Mouse (Mus musculus): ENCODE results near the gene Ces1f. TPM values are rescaled to one million over a fixed set of nuclear protein-coding genes. Genes with fewer than 3 reads are reported as not detected.
"Not testable (repeated sequence)": the region's sequence is repeated elsewhere in the genome, so short reads cannot be mapped to it uniquely, and the experiment has no call there.

Ces1f gene
- 10 to 100 TPM; 17.3 to 29.2 TPM for total RNA-seq (2021)
- long read RNA-seq, experiment 1, transcript Ces1f-201 (14 exons, 1,926 nt): major isoform, 14 of 15 reads
- long read RNA-seq, experiment 1, partial matches to known transcripts: 0 of 15 reads
- long read RNA-seq, experiment 1, other reads (novel, unspliced or antisense): 1 of 15 reads
- long read RNA-seq, experiment 2, transcript Ces1f-201 (14 exons, 1,926 nt): major isoform, 27 of 30 reads
- long read RNA-seq, experiment 2, partial matches to known transcripts: 2 of 30 reads
- long read RNA-seq, experiment 2, other reads (novel, unspliced or antisense): 1 of 30 reads

DNA sequence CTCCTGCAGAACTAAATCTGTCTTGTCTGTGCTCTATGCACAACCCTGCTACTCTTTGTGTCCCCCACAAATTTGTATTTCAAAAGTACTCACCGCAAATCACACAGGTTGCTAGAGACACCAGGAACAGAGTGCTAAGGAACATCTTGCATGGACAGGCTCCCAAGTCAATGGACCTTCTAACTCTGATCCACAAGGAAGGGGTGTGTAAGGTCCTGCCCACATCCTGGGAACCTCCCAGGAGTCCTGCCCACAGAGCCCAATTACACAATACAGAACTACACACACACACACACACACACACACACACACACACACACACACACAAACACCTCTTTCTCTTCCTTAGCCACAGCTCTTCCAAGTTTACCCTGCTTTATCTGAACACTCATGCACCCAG is at the start of gene Ces1f:
Gene Ces1f (minus strand): TSS at position 192 of the 400 bp plus-strand sequence.
- no peak for DNase-seq (ENCODE audit: low spot score in 2 of 2)

GRCm38 (mm10) chr8:93325123-93325522 is 45.6 kb upstream of the Ces1f start:
- no peak for DNase-seq (ENCODE audit: low spot score in 2 of 2)

DNA sequence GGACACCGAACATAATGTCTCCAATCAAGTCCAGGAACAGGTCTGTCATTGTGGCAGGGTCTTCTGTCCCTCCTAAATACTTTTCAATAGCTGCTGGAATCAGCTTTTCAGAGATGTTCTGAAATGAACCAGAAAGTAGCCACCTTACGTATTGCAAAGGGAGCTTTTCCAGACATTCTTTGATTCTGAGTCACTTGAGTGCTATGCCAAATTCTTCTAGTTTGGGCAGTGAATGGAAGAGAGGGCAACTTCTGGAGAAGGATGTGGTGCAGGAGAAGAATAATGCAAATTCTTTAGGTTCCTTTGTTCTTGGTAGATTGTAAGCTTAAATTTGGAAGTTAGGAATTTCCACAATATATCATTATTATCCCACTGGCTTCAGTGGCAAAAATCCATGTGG is 37.5 kb upstream of the Ces1f start:
- no peak for DNase-seq (ENCODE audit: low spot score in 2 of 2)

GRCm38 (mm10) chr8:93315557-93315956 is 36.0 kb upstream of the Ces1f start:
- DNase-seq (ENCODE audit: low spot score in 2 of 2): no peak

DNA sequence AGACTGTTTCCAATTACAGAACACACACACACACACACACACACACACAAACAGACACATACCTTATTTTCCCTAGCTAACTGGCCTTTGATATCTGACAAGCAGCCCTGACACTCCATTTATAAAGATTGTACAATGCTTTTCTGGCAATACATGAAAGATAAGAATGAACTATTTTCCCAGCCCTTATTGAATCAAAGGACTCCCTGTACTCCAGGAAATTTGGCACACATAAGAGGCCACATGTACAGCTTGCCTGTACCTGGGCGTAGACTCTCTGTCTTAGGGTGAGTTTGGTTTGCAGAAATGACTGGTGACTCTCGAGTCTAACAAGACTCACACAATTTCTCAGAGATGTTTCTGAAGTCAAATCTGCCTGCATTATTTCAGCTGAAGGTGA is 4.3 kb upstream of the Ces1f start:
- no peak for DNase-seq (ENCODE audit: low spot score in 2 of 2)

- DNase-seq (ENCODE audit: low spot score in 2 of 2): no peak
These were observed 2.8 kb upstream of the Ces1f start for GRCm38 (mm10) chr8:93282349-93282748.

GRCm38 (mm10) chr8:93278176-93278805 is 1.3 kb downstream of the Ces1f start:
- DNase-seq (ENCODE audit: low spot score in 2 of 2): no peak

DNA sequence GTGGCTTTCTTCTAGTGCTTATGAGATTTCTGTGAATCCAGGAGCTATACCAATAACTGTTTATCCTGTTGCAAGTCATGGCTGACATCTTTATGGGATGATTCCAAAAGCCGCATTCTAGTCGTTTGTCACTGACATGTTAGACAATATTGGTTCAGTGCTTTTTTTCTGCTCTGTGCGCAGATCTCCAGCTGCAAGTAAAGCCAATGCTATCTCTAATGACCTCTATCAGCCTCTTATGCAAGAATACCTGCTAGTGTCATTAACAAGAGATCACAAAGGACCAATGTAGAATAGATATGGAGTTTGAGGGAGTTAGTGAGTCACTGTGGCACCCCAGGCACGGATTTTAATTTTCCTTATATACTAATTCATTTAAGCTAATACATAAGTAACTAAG is 4.9 kb downstream of the Ces1f start:
- no peak for DNase-seq (ENCODE audit: low spot score in 2 of 2)

GRCm38 (mm10) chr8:93273321-93273720 is 6.2 kb downstream of the Ces1f start:
- DNase-seq (ENCODE audit: low spot score in 2 of 2): peak in 1 of 2 experiments; percentile 24

GRCm38 (mm10) chr8:93272686-93273085 is 6.9 kb downstream of the Ces1f start:
- peak; percentile 31 to 39 for DNase-seq (ENCODE audit: low spot score in 2 of 2)

GRCm38 (mm10) chr8:93261436-93261835 is 18.1 kb downstream of the Ces1f start:
- DNase-seq (ENCODE audit: low spot score in 2 of 2): no peak

DNA sequence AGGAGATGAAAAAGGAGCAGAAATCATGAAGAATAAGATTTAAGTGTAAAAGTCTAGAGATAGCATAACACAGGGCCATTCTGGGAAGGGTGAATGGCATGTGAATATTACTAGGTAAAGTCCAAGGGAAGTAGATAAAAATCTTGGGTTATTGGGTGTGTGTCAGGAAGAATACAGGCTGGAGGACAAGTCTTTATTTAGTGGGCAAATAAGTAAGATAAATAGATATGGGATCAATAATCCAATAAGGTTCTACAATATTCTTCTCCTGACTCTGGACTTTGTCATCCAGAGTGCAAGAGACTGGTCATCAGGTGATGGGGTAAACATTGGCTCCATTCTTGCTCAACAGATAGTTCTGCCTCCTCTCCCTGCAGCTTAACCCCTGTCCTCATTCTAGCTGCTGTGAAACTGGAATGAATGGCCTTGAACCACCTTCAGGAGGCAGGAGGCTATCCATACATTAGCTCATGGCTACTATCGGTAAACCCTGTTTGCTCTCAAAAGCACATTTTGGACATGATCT is 27.1 kb downstream of the Ces1f start:
- no peak for DNase-seq (ENCODE audit: low spot score in 2 of 2)

GRCm38 (mm10) chr8:93246057-93246456 is 33.5 kb downstream of the Ces1f start:
- no peak for DNase-seq (ENCODE audit: low spot score in 2 of 2)

DNA sequence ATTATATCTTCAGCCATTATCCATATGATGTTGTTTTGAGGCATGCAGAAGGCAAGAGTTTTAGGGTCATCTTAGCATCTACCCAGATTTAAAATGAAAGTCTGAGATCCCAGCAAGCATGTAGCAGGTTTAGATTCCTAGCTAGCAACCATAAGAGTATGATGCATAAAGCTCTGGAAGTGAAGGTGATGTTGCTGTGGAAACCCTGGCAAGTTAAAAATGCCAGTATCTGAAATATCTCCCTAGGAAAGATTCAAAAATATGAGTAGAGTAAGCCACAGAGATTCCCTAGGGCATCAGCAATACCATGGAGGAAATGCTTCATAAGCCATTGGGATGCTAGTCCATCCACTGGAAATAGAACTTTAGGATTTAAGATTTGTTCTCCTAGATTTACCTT is 39.7 kb downstream of the Ces1f start:
- DNase-seq (ENCODE audit: low spot score in 2 of 2): no peak

GRCm38 (mm10) chr8:93235681-93236080 is 43.9 kb downstream of the Ces1f start:
- DNase-seq (ENCODE audit: low spot score in 2 of 2): no peak

GRCm38 (mm10) chr8:93234706-93235105 is 44.8 kb downstream of the Ces1f start:
- peak in 1 of 2 experiments; percentile 45 for DNase-seq (ENCODE audit: low spot score in 2 of 2)

DNA sequence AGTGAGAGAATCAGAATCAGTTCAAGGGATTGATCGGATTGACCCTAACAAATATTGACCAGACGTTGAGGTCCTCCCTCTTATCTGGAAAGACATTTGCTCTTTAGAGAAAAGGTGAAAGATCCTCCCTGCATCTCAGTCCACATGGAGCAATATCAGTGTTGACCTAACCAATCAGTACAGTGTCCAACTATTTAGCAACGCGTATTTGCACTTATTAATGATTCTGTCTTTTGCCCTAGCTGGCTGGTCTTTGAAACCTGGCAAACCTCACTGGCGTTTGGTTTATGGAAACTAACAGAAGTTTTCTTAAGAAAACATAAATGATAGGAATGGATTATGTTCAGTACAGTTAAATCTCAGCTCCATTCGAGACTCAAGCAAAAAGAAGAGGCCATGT is 45.5 kb downstream of the Ces1f start:
- DNase-seq (ENCODE audit: low spot score in 2 of 2): no peak

DNA sequence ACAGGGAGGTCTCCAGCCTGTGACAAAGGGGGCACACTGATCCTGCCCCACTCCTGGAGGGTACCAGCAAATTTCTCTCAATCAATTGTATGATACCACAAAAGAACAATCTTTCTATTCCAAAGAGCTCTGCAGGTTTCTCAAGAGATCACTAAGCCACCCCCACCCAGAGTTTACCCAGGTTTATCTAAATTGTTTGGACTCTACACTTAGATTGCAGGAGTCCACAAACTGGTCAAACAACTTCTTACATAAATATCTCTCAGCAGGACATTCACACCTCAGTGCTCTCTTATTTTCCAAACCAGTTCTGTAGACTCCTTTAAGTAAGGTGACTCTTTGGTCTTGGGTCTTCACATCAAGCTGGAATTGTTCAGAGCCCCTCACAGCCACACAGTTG is 50.1 kb downstream of the Ces1f start, which contains the start of gene Ces1e:
Gene Ces1e (minus strand): TSS at position 174 of the 400 bp plus-strand sequence.
- no peak for DNase-seq (ENCODE audit: low spot score in 2 of 2)

DNA sequence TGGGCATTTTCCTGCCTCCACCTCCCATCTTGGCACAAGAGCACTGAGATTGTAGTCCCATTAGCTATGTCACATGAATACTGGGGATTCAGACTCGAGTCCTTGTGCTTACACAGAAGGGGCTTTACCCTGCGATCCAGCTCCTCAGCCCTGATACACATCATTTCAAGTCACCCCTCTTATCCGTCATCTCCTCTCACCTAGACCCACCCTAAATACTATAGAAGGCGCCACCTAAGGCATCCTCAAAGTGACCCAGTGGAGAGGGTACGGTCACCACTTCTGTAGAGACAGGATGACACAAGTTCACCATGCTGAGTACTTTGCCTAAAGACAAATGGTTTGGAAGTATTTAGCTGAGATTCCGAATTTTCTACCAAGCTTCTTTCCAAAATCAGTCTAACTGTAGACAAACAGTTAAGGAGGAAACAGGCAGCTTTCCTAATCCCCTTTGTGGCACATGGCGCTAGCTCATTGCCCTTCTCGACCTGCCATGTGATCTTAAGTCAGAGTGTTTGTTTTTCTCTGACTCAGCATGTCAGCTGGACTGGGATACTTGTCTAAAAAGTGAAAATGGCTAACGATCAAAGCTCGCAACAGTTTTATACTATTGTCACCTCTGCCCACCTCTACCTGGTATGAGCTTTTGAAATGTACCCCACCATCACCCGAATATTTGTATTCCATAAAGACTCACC is 50.7 kb downstream of the Ces1f start:
- no peak for DNase-seq (ENCODE audit: low spot score in 2 of 2)

DNA sequence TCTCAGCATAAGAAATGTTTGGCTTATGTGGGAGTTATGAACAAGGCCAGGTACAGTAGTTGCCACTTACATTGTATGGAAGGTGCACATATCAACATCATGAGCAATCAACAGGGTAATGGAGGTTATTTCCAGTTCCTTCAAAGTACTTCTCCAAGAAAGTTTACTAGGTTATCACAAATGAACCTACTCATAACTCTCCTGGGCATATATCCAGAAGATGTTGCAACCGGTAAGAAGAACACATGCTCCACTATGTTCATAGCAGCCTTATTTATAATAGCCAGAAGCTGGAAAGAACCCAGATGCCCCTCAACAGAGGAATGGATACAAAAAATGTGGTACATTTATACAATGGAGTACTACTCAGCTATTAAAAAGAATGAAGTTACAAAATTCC is 53.1 kb downstream of the Ces1f start:
- not testable (repeated sequence) for DNase-seq (ENCODE audit: low spot score in 2 of 2)

GRCm38 (mm10) chr8:93221896-93222295 is 57.7 kb downstream of the Ces1f start:
- DNase-seq (ENCODE audit: low spot score in 2 of 2): no peak

DNA sequence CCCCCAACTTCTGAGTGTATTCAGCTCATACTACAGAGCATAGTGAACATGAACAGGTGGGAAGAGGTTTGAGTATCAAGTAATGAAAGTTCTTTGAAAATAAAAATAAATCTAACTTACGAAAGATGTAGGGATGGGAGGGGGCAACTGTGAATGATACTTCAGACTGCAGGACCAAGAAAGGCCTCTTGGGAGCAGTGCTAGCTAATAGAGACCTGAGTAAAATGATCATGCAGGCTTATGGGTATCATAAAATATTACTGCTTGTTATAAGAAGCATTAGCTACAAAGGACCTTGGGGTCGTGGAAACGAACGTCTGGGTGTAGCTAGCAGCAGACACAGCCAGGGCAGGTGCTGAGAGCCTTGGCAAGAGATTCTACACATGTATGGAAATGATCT is 61.7 kb downstream of the Ces1f start:
- DNase-seq (ENCODE audit: low spot score in 2 of 2): no peak
